Mouse (Mus musculus) neutrophil, adult 65 days (primary cell): ENCODE measurements around the gene Trim12c. TPM values are rescaled to one million over a fixed set of nuclear protein-coding genes. Genes with fewer than 3 reads are reported as not detected.

Experiments
- total RNA-seq: library from RNA; stranded (reverse); gene quantifications from 2 replicates; pipeline ENCODE4 v1.2.4, GENCODE M21; 2023

The Trim12c gene
- 25.2 and 27.9 TPM in 2 replicates for total RNA-seq

GRCm38 (mm10) chr7:104352717-104353599 lies at the start of gene Trim12c:
Gene Trim12c, minus strand, starts transcription at chr7:104353362.

GRCm38 (mm10) chr7:104400698-104401097 lies 47.5 kb upstream of the Trim12c start, which contains the start of gene Trim30c:
Gene Trim30c, minus strand, starts transcription at chr7:104400837.

GRCm38 (mm10) chr7:104369736-104370414 lies 16.7 kb upstream of the Trim12c start, which contains the start of gene Trim30b:
Gene Trim30b, minus strand, starts transcription at chr7:104369884.

GRCm38 (mm10) chr7:104329171-104329570 lies 24.0 kb downstream of the Trim12c start, which contains the start of gene Trim34b:
Gene Trim34b, plus strand, starts transcription at chr7:104329471.

GRCm38 (mm10) chr7:104315369-104316080 lies 37.6 kb downstream of the Trim12c start, which contains the start of gene Trim12a:
Gene Trim12a, minus strand, starts transcription at chr7:104315466.

Other genes with a start within 250 kb of the Trim12c start
- 0.11 TPM in 1 of 2 replicates, not detected in the other for gene Olfr646, start 248.5 kb downstream of the Trim12c start, total RNA-seq
- gene Ubqln5, start 223.5 kb downstream of the Trim12c start, total RNA-seq: not detected in 2 replicates
- not detected in 2 replicates for gene Olfr643, start 216.0 kb downstream of the Trim12c start, total RNA-seq
- not detected in 2 replicates for gene Ubqln3, start 210.1 kb downstream of the Trim12c start, total RNA-seq
- gene Ubqlnl, start 202.8 kb downstream of the Trim12c start, total RNA-seq: not detected in 2 replicates
- not detected in 2 replicates for gene Olfm5, start 188.5 kb downstream of the Trim12c start, total RNA-seq
- 0.18 TPM in 1 of 2 replicates, not detected in the other for gene Olfr648, start 170.0 kb downstream of the Trim12c start, total RNA-seq
- not detected in 2 replicates for gene Olfr649, start 157.4 kb downstream of the Trim12c start, total RNA-seq
- 1.9 and 6.6 TPM in 2 replicates for gene Trim6, start 134.6 kb downstream of the Trim12c start, total RNA-seq
- 13.1 and 16.5 TPM in 2 replicates for gene Trim34a, start 108.9 kb downstream of the Trim12c start, total RNA-seq
- gene Trim5, start 65.3 kb downstream of the Trim12c start, total RNA-seq: 13.6 and 14.6 TPM in 2 replicates
- gene Trim12a, start 37.9 kb downstream of the Trim12c start, total RNA-seq: 69.1 and 76.5 TPM in 2 replicates
- gene Trim34b, start 23.9 kb downstream of the Trim12c start, total RNA-seq: 1.2 and 1.3 TPM in 2 replicates
- gene Trim30b, start 16.5 kb upstream of the Trim12c start, total RNA-seq: 62.0 and 62.1 TPM in 2 replicates
- 0.39 TPM in 1 of 2 replicates, not detected in the other for gene Trim30c, start 47.5 kb upstream of the Trim12c start, total RNA-seq
- gene Trim30a, start 111.8 kb upstream of the Trim12c start, total RNA-seq: 35.5 and 45.3 TPM in 2 replicates
- gene Trim30d, start 154.5 kb upstream of the Trim12c start, total RNA-seq: 9.4 and 10.7 TPM in 2 replicates
- gene Olfr651, start 196.8 kb upstream of the Trim12c start, total RNA-seq: not detected in 2 replicates
- gene Olfr652, start 207.5 kb upstream of the Trim12c start, total RNA-seq: not detected in 2 replicates
- gene Olfr653, start 224.0 kb upstream of the Trim12c start, total RNA-seq: not detected in 2 replicates
- not detected in 2 replicates for gene Olfr654, start 233.7 kb upstream of the Trim12c start, total RNA-seq
- gene Olfr655, start 248.4 kb upstream of the Trim12c start, total RNA-seq: 0.73 TPM in 1 of 2 replicates, not detected in the other